Mouse (Mus musculus) bone marrow macrophage, adult 2 months (primary cell): ENCODE results near the gene E2f7.

Experiments used
- CTCF ChIP-seq: IDR thresholded peaks from 2 replicates; pipeline ENCODE4 v1.5.1; 2012; ENCODE audit warnings: low read depth, mild to moderate bottlenecking, low read length, moderate library complexity
- POLR2A ChIP-seq: IDR thresholded peaks from 2 replicates; pipeline ENCODE4 v1.6.1; 2012; ENCODE audit warnings: mild to moderate bottlenecking, low read depth, low read length, borderline replicate concordance

DNA sequence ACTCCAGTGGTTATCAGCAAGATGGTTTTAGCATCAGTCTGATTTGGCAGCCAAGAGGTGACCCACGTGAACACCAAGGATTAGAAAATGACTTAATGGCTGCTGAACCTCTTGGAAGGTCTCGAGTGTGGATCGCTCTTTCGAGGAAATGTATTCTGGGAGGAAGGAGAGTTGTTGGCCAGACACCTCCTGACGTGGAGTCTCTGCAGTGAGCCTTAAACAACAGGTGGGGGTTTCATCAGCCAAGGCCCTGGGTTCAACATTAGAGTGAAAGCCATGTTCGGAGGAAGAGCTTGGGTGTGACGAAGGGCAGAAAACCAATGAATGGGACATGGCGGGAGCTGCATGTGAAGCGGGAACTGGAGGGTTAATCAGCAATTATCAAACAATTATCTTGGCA lies 3.8 kb downstream of the E2f7 start:
- no peak for TF ChIP-seq CTCF
- no peak for TF ChIP-seq POLR2A
